Mouse (Mus musculus): ENCODE data around the gene Gemin7.

Gemin7 gene

DNA sequence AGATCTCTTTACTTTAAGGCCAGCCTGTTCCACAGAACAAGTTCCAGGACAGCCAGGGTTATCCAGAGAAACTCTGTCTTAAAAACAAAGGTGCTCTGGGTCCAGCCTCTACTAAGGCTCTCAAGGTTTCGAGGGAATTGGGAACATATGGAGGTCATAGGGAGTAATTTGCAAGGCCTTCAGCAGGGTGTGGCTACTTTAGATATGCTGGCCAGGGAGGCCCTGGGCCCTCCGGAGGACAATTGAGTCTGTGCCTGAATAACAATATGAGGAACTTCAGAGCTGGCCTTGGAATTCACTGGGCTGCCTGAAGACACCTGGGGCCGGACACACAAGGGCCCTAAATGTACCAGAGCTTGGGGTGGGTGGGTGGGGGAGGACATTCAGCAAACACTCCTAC is 1.8 kb downstream of the Gemin7 start:
- no peak for DNase-seq

DNA sequence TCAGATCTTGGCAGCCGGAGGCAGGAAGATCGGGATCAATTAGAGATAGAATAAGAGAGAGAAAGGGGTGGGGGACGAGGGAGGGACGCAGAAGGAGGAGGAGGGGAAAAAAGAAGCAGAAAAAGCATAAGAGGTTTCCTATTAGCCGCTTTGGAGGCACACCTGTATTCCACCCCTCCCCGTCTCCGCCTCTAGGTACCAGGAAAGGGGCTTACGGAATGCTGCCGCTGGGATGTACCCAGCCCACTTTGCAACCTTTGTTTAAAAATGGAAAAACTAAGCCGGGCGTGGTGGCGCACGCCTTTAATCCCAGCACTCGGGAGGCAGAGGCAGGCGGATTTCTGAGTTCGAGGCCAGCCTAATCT is 3.6 kb downstream of the Gemin7 start:
- no peak for DNase-seq

DNA sequence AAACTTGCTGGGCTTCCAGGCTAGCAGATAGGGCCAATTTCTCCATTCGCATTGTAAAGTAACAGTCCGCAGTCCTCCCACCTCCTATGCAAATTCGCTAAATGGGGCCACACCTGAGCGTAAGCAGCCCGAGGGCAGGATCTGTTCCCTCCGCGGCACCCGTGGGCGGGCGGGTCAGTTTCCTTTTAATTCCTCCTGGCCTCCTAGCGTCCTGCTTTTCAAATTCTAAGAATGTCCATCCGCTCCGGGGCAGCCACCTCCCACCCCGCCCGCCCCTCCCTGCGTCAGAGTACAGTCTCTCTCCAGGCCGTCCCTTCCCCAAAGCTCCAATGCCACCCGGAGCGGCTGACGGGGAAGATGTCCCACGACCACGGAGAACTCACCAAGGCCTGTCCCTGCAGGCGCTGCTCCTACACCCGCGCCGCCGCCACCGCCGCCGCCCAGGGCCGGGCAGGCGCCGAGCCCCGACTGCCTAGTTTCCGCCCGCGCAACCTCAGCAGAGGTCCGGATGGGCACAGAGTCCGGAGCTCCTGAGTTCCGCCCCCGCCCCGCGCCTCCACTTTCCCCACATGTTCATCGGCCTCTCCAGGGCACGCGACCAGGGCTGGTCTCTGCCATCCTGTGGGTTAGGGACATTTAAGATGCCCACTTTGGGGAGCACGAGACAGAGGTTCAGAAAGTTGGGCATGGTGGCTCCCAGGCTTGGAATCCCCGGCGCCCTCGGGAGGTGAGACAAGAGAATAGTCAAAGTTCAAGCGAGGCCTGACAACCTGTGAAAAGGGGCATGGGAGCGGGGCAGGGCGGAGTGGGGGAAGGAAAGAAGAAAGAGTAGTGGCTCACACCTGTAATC is 4.2 kb downstream of the Gemin7 start:
- DNase-seq: peak; percentile 78 to 80

DNA sequence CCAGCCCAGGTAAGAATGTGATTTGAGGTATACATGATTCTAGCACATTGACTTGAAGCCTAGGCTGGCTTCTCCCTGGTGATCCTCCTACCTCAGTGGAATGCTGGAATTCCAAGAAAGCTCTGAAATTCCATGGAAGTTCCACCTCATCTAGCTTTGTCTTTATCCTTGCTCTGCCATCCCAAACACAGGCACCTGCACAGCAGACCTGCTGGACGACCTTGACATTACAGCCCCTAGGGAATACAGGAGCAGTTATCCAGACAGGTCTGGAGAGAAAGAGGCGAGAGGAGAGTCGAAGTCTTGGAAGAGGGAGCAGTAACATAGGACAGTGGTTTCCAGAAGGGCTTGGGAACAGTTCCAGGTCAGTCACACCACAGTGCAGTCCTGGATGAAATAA is 7.7 kb downstream of the Gemin7 start:
- no peak for DNase-seq

DNA sequence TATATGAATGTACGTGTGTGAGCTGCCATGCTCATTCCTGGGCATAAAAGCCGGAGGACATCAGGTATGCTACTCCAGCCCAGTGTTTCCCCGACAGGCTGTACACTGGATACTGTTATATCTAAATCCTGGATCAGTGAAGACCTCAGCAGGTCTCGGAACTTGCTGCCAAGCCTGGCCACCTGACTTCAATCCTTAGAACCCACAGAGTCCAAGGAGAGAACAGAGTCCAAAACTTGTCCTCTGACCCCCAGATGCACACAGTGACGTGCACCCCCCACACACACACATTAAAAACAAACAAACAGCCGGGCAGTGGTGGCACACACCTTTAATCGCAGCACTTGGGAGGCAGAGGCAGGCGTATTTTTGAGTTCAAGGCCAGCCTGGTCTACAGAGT is 10.0 kb downstream of the Gemin7 start:
- no peak for DNase-seq

DNA sequence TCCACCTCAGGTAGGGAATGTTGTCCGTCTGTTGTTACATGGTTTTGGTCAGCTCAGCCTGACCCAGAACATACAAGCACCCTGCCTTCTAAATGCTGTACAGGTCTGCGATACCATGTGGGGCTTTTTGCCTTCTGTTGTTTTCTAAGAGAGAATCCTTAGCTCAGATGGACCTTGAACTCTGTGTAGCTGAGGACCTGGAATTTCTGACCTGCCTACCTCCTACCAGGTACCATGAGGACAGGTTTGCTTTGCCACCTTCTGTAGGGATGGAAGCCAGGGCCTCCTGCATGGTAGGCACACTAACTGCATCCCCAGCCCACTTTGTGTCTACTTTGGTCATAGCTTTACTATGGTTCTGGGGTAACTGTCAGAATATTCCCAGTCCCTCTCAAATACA is 11.6 kb downstream of the Gemin7 start:
- no peak for DNase-seq

DNA sequence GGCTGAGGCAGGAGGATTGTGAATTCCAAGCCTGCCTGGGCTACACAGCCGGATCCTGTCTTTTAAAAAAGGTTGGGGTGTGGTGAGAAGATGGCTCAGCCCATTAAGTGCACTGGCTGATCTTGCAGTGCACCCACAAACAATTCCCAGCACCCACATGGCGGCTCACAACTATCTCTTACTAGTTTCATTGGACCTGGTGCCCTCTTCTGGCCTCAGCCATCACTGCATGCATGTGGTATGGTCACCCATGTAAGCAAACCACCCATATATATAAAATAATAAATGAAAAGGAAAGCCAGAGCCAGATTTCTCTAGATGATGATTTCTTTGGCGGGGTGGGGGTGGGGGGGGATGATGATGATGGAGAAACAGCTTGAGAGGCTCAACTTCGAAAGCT is 12.9 kb downstream of the Gemin7 start:
- no peak for DNase-seq

DNA sequence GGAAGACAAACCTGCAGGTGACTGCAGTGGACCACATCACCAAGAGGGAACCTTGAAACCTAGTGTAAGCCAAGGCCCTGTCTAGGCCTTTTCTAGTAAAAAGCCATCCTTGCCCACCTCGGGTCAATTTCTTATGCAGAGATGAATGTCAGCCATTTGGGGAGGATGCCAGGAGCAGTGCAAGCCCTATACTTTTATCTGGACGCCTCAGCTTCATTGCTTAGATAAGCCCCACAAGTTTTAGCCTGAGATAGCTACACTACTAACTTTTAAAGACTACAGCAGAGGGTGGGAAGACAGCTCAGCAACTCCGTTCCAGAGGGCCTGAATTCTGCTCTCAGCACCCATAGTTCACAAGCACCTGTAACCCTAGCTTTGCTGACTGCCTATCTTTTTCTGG is 13.5 kb downstream of the Gemin7 start:
- DNase-seq: no peak

DNA sequence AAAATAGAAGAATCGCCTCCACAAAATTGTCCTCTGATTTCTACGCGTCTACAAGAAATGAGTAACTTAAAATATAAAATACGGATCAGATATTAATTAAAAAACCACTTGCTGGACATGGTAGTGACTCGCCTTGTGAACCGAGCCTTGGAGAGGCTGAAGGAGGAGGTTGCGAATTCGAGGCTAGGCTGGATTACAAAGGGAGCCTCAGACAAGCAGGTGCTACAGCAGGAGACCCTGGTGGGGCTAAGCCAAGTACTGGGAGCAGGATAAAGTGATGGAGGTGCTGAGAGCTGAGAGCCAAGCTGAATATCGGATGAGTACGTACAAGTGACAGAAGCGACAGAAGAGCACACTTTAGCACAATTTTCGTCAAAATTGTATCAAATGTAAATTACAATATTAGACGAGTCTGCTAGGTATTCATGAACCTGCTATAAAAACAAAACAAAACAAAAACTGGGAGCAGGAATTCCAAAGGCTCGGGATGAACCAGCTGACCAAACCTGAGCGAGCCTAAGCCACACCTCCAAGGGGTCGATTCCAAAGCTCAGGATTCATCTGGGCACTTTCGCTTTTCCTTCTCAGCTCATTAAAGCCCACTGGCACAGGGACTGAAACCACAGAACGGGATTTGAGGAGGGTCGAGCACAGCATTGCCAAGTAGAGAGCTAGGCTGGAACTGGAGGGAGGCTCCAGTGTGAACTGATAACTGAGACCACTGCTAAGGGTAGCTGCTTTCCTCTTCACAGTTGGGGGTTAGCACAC is 14.6 kb downstream of the Gemin7 start, which contains the start of gene Ppp1r37:
Gene Ppp1r37, minus strand, starts transcription at position 434 of the 768 bp plus-strand sequence.
- DNase-seq: peak in 1 of 2 experiments; percentile 42

DNA sequence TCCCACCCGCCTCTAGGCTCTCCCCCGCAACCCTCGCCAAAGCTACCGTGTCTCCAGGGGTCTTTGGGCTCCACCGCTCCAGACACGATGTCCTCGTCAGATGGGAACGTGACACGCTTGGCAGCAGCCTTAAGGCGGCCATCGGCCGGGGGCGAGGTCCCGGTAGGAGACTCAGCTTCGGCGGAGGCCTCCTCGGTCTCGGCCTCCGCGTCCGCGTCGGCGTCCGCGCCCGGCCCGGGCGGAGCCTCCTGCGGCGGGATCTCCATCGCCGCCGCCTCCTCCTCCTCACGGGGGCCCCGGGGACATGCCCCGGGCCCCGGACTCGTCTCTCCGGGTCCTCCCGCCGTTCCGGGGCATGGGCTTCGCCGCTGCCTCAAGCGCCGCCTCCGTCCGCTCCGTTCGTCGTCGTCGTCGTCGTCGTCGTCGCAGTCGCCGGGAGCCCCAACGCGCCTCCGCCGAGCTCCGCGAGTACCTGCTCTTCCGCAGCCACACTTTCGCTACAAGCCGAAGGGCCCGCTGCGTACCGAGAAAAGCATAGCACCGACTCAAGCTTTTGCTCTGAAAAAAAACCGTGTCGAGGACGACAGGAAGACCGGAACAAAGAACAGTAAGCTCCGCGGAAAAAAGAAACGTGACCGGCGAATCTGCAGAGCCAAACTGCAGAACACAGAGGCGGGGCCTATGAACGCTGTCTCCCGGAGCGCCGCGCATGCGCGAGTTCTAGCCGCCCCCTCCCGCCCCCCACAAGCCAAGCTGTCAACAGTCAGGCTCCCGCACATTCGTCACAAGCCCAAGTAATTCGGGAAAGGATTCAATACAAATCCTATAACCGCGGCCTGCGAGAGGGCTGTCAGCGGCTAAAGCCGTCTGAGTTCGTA is 15.4 kb downstream of the Gemin7 start:
- DNase-seq: peak; percentile 86 to 89

DNA sequence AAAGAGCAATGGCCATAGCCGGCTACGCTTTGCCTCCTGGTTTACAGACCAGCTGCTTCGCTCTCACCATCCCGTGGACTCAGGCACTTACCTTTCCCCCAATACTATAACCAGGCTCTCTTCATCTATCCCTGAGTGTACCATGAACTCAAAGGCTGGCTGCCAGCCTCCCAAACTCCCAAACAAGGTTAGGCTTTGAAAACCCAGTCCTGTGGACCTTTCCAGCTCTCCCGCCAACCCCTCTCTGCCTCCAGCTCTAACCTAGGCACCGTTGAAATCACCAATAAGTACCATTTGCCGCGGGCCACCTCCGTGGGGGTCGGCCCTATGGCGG is 16.0 kb downstream of the Gemin7 start:
- no peak for DNase-seq

DNA sequence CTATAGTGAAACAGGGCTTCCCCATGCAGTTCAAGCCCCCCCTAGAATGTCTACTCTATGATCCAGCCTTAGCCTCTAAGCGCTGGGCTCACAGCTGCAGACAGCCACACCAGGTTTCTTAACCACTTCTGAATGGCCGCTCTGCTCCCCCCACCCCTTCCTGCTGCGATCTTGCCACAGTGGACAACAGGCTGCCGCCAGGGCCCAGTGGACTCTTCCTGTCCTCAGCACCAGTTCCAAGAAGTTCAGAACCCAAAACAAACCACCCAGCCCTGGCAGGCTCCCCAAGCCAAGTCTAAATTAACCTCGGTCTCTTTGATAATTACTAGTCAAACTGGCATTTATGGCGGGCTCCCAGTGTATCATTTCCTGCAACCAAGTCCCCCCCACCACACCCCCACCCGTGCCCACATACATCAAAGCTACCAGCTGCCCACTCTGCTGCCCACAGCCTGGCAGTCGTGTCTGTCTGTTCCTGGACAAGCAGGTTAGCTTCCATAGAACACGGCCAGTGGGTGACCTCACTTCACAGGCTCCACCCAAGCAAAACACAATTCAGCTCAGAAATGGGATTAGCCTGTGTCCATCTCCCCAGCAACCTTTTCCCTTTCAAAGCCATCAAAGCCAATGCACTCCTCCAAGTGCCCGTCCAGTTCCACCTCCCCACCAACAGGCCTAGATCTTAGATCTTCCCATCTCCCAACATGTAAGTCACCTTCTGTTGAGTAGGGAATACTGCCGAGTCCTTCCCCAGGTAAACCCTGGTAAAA is 16.7 kb downstream of the Gemin7 start:
- peak in 1 of 2 experiments; percentile 47 for DNase-seq

DNA sequence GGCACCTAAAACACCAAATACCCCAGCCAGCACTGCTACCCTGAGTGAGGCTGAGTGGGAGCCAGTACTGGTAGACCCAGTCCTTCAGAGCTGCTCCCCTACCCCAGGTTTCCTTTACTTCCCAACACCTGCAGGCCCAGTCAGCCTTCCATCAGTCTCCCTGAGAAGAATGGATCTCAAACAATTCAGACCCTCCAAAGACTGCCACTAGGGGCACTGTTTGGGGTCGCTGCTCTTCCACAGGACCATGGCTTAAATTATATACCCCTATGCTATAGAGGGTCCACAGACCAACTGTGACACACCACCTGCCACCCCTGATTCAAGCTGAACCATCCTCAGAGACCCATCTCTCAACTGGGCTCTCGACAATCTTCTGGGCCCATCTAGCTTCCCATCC is 18.4 kb downstream of the Gemin7 start:
- DNase-seq: no peak

DNA sequence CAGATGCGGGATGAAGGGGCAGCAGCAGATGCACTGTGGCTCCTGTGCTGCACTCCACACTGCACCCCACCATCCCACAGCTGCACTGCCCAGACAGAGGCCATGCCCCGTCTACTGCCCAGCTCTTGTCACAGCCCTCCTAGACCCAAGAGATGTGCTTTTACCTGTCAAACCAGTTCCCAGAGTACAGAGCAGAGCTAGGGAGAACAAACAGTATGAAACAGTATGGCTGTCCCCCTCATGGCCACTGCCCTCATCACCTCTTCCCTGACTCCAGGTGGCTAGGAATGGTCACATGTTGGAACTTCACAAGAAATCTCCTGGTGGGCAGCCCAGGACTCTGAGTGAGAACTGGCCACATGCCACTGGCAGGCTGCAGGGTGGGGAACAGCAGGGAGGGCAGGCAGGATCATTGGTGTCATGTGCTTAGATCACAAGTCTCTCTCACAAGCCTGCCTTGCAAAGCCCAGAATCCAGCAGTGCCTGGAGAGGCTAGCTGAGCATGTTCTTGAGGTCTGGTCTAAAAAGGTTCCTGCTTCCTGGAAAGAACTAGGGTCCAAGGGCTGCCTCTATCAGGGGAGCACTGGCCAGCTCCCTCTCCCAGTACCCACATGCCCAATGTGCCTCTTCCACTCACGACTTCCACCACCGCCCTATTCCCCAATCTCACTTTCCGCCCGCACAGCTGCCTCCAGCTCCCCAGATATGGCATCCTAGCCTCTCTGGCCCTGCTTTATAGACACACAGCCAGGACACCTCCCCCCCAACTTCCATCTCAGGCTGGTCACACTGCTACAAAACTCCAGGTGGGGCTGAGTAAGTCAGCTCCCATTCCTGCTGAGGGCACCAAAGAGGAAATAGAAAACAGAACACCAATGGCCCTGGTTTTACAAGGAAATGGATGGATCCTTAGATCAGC is 19.2 kb downstream of the Gemin7 start:
- peak in 1 of 2 experiments; percentile 36 for DNase-seq

DNA sequence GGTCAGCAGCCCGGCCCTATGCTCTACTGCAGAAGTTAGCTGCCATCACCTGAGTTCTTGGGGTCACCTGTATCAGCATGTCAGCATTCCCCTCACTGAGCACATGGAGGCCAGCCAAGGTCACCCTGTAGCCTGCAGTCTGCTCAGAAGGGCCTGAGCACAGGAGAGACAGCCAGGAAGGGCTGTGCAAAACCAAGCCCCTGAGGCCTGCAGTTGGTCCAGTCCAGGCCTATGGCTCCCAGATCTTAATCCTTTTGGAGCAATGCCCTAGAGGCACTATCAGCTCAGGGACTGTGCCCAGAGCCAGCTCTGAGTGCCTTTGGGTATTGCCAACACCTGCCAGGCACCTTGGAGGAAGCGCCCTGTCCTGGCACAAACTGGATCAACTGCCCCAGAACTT is 20.3 kb downstream of the Gemin7 start:
- DNase-seq: peak in 1 of 2 experiments; percentile 46

DNA sequence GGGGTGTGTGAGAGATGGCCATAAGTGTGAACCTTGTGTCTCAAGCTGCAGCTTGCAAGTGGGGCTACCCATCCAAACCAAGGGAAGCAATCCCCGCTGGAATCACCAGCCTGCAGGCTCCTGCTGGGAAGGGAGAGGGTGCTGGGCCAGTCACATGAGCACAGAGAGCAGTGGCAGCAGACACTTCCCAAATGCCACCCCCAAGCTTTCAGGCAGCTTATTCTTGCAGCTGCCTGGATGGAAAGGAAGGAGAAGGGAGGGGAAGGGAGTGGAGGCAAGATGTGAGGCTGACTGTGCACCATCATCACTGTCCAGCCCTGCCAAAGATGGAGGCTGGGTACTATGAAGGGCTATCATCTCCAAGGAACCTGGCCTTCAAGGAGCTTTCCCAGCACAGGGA is 23.2 kb downstream of the Gemin7 start:
- no peak for DNase-seq

DNA sequence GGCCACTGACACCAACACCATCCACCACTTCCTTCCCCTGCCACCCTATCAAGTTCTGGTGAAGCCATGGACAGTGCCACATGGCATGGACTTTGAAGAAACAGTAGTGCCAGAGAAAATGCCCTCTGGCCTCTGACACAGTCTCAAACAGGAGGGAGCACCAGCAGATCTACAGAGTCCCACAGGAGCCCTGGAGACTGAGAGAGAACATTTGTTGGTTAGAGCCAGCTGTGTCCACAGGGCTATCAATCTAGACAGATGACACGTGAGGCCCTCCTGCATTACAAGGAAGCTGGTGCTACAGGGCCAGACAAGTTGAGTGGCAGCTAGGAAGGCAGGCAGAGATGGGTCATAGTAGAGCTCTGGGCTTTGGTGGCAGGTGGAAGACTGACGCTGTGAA is 25.0 kb downstream of the Gemin7 start:
- no peak for DNase-seq

DNA sequence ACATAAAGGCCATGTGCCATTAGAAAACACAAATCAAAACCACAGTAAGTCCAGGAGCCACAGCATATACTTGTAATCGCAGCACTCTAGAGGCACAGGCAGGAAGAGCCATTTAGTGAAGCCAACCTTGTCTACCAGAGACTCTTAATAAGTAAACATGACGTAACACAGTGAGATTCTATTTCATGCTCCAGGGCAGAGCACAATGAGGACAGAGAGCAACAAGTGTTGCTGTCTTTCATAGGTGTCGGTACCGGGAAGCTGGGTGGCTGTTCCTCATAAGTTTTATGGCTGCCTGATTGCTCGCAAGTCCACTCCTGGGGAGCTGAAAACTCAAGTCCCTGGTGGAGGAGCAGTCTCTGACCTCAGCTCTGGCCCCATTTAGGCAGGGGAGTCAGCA is 25.8 kb downstream of the Gemin7 start:
- no peak for DNase-seq

DNA sequence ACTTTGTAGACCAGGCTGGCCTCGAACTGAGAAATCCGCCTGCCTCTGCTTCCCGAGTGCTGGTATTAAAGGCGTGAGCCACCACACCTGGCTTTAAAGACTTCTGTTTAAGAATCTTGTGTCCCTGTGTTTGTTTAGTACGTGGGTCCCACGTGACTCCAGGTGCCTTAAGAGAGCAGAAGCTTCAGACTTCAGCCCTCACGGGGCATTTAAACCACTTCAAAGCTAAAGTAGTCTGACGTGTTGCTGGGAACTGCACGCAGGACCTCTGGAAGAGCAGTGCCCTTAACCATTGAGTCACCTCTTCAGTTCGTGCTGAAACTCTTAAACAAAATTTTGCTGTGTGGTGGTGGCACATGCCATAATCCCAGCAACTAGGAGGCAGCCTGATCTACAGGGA is 28.0 kb downstream of the Gemin7 start:
- peak; percentile 52 to 76 for DNase-seq

DNA sequence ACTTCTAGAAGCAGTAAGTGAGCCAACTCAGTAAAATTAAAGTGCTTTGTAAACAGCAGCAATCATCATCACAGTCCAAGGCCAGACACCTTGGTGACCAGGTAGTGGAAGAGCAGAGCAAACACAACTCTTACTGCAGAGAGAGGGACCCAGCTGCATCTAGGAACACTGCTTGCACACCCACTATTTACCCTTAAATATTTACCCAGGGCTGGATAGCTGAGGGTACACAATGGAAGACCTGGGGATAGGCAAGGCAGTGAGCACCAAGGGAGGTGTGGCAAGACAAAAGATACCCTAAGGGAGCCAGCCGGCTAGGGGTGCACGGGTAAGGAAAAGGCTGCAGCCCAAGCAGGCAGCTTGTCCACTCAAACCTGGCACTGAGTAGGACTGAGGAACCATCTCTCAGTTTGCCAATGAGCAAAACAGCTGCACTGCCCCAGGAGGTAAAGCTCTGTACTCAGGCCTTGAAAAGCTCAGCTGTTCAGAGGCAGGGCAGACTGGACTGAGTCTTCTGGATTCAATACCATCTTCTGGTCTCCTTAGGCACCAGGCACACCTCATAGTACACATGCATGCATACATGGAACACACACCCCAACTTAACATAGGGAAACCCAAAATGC is 29.9 kb downstream of the Gemin7 start:
- DNase-seq: peak in 1 of 2 experiments; percentile 59

DNA sequence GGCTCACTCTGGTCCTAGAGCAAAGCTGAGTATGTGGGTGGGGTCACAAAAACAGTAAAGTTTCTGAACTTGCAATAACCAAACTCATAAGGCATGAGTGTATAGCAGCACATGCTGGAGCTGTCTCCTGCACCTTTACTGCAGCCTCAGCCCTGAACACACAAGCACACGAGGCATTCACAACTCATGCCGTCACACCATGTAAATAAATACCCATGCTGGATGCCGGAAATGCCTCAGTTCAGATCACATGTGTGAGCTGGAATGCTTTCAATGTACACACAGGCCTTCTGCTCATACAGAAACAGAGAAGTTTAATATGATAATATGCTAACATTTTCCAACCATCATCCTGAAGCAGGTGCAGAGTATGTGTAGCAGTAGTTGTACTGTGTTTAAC is 31.4 kb downstream of the Gemin7 start:
- peak in 1 of 2 experiments; percentile 40 for DNase-seq

Data from lung, adult 18-20 months (tissue).